Mouse (Mus musculus): ENCODE measurements around the gene Pnpla3. TPM values are rescaled to one million over a fixed set of nuclear protein-coding genes. Genes with fewer than 3 reads are reported as not detected.

Pnpla3 gene
- total RNA-seq (2014; rRNA removed) (5.2 and 5.6 TPM in 2 replicates), polyA plus RNA-seq (2015; fragmentation: Nextera tagmentation; extraction: Ambion mirVana) (2.4 and 3.0 TPM in 2 replicates)

- Histone ChIP-seq H3K4me1 (ENCODE audit: insufficient read depth) (peaks cover 12% of the 10 kb centered on the region), H3K4me2 (ENCODE audit: low read depth) (peak within 1 kb of the TSS; percentile 65), H3K9ac (peak within 1 kb of the TSS; percentile 69), H3K4me3 (ENCODE audit: low read depth, low read length) (peak within 1 kb of the TSS; percentile 61), H3K27ac (ENCODE audit: low read depth, low read length) (peak within 1 kb of the TSS; percentile 77), H3K27me3 (ENCODE audit: insufficient read depth, low read length) (no peaks in the 10 kb centered on the region), H3K9me3 (ENCODE audit: low read length) (no peaks in the 10 kb centered on the region), H3K36me3 (ENCODE audit: insufficient read depth) (0 out of 2 replicates have a peak, but pooled peaks cover 3% of the 10 kb centered on the region)
- 3% methylated on average over 28 of the region's 28 CpGs for WGBS
- DNase-seq (peak; percentile 97), ATAC-seq (peak; percentile 98)
- peak; percentile 62 for TF ChIP-seq CTCF (IDR thresholded peaks at IDR 0.05; ENCODE audit: low read depth)
Measured at GRCm38 (mm10) chr15:84167600-84167999, at the start of gene Pnpla3. Pnpla3 (plus strand) TSS chr15:84167837.

GRCm38 (mm10) chr15:84120612-84121011 is 47.0 kb upstream of the Pnpla3 start:
- Histone ChIP-seq H3K9ac (no peak overlapping the region), H3K27me3 (ENCODE audit: insufficient read depth, low read length) (no peaks in the 10 kb centered on the region), H3K27ac (ENCODE audit: low read depth, low read length) (no peak overlapping the region), H3K36me3 (ENCODE audit: insufficient read depth) (no peaks in the 10 kb centered on the region), H3K4me2 (ENCODE audit: low read depth) (no peak overlapping the region), H3K4me1 (ENCODE audit: insufficient read depth) (no peaks in the 10 kb centered on the region), H3K4me3 (ENCODE audit: low read depth, low read length) (no peak overlapping the region), H3K9me3 (ENCODE audit: low read length) (no peaks in the 10 kb centered on the region)
- WGBS, result 25% methylated on average over 6 of the region's 6 CpGs
- ATAC-seq (peak; percentile 23; the same call in 1 of the 2 replicates), DNase-seq (no peak)
- peak; percentile 56 for TF ChIP-seq CTCF (IDR thresholded peaks at IDR 0.05; ENCODE audit: low read depth)

GRCm38 (mm10) chr15:84121036-84121435 is 46.6 kb upstream of the Pnpla3 start:
- no peaks in the 10 kb centered on the region for H3K36me3 ChIP-seq (ENCODE audit: insufficient read depth)
- H3K4me1 ChIP-seq (ENCODE audit: insufficient read depth), result no peaks in the 10 kb centered on the region
- H3K4me3 ChIP-seq (ENCODE audit: low read depth, low read length), result no peak overlapping the region
- ATAC-seq (no peak), DNase-seq (no peak)
- no peak overlapping the region for H3K9ac ChIP-seq
- 73% methylated on average over 7 of the region's 7 CpGs for WGBS
- TF ChIP-seq CTCF (IDR thresholded peaks at IDR 0.05; ENCODE audit: low read depth), result no peak
- H3K9me3 ChIP-seq (ENCODE audit: low read length), result no peaks in the 10 kb centered on the region
- no peaks in the 10 kb centered on the region for H3K27me3 ChIP-seq (ENCODE audit: insufficient read depth, low read length)
- H3K27ac ChIP-seq (ENCODE audit: low read depth, low read length), result no peak overlapping the region
- H3K4me2 ChIP-seq (ENCODE audit: low read depth), result no peak overlapping the region

- TF ChIP-seq CTCF (IDR thresholded peaks at IDR 0.05; ENCODE audit: low read depth), result no peak
- DNase-seq (no peak), ATAC-seq (no peak)
- H3K27me3 ChIP-seq (ENCODE audit: insufficient read depth, low read length), result no peaks in the 10 kb centered on the region
- H3K9me3 ChIP-seq (ENCODE audit: low read length), result no peaks in the 10 kb centered on the region
- 73% methylated on average over 8 of the region's 8 CpGs for WGBS
- no peak within 1 kb of the TSS for H3K9ac ChIP-seq
- no peaks in the 10 kb centered on the region for H3K4me1 ChIP-seq (ENCODE audit: insufficient read depth)
- no peak within 1 kb of the TSS for H3K4me3 ChIP-seq (ENCODE audit: low read depth, low read length)
- no peaks in the 10 kb centered on the region for H3K36me3 ChIP-seq (ENCODE audit: insufficient read depth)
- no peak within 1 kb of the TSS for H3K27ac ChIP-seq (ENCODE audit: low read depth, low read length)
- no peak within 1 kb of the TSS for H3K4me2 ChIP-seq (ENCODE audit: low read depth)
Measured at GRCm38 (mm10) chr15:84123075-84123474, 44.6 kb upstream of the Pnpla3 start, which contains the start of gene Pnpla5. Pnpla5 (minus strand) TSS chr15:84123175.

GRCm38 (mm10) chr15:84124086-84124485 is 43.6 kb upstream of the Pnpla3 start:
- Histone ChIP-seq H3K4me1 (ENCODE audit: insufficient read depth) (no peaks in the 10 kb centered on the region), H3K4me2 (ENCODE audit: low read depth) (no peak overlapping the region), H3K27me3 (ENCODE audit: insufficient read depth, low read length) (no peaks in the 10 kb centered on the region), H3K9me3 (ENCODE audit: low read length) (no peaks in the 10 kb centered on the region), H3K27ac (ENCODE audit: low read depth, low read length) (no peak overlapping the region), H3K4me3 (ENCODE audit: low read depth, low read length) (no peak overlapping the region), H3K9ac (no peak overlapping the region), H3K36me3 (ENCODE audit: insufficient read depth) (no peaks in the 10 kb centered on the region)
- 66% methylated on average over 7 of the region's 7 CpGs for WGBS
- ATAC-seq, result no peak
- TF ChIP-seq CTCF (IDR thresholded peaks at IDR 0.05; ENCODE audit: low read depth), result peak; percentile 22; the same call in 1 of the 2 replicates
- DNase-seq, result no peak

- no peaks in the 10 kb centered on the region for H3K36me3 ChIP-seq (ENCODE audit: insufficient read depth)
- no peak overlapping the region for H3K4me3 ChIP-seq (ENCODE audit: low read depth, low read length)
- WGBS, result 76% methylated on average over 4 of the region's 4 CpGs
- H3K4me1 ChIP-seq (ENCODE audit: insufficient read depth), result no peaks in the 10 kb centered on the region
- H3K27me3 ChIP-seq (ENCODE audit: insufficient read depth, low read length), result no peaks in the 10 kb centered on the region
- ATAC-seq (no peak), DNase-seq (no peak)
- TF ChIP-seq CTCF (IDR thresholded peaks at IDR 0.05; ENCODE audit: low read depth), result no peak
- H3K27ac ChIP-seq (ENCODE audit: low read depth, low read length), result no peak overlapping the region
- no peak overlapping the region for H3K9ac ChIP-seq
- H3K9me3 ChIP-seq (ENCODE audit: low read length), result no peaks in the 10 kb centered on the region
- H3K4me2 ChIP-seq (ENCODE audit: low read depth), result no peak overlapping the region
Measured at GRCm38 (mm10) chr15:84126447-84126846, 41.2 kb upstream of the Pnpla3 start.

- 41% methylated on average over 5 of the region's 5 CpGs for WGBS
- no peak overlapping the region for H3K27ac ChIP-seq (ENCODE audit: low read depth, low read length)
- no peak for TF ChIP-seq CTCF (IDR thresholded peaks at IDR 0.05; ENCODE audit: low read depth)
- no peaks in the 10 kb centered on the region for H3K9me3 ChIP-seq (ENCODE audit: low read length)
- ATAC-seq (no peak), DNase-seq (no peak)
- no peak overlapping the region for H3K4me3 ChIP-seq (ENCODE audit: low read depth, low read length)
- H3K4me1 ChIP-seq (ENCODE audit: insufficient read depth), result no peaks in the 10 kb centered on the region
- no peaks in the 10 kb centered on the region for H3K27me3 ChIP-seq (ENCODE audit: insufficient read depth, low read length)
- H3K4me2 ChIP-seq (ENCODE audit: low read depth), result no peak overlapping the region
- no peaks in the 10 kb centered on the region for H3K36me3 ChIP-seq (ENCODE audit: insufficient read depth)
- H3K9ac ChIP-seq, result no peak overlapping the region
Measured at GRCm38 (mm10) chr15:84126871-84127270, 40.8 kb upstream of the Pnpla3 start.
